Mouse (Mus musculus) C2C12 (cell line): ENCODE results near the gene Shank3. TPM values are rescaled to one million over a fixed set of nuclear protein-coding genes. Genes with fewer than 3 reads are reported as not detected.

Source experiments
- H3K27me3 ChIP-seq: one replicate; pipeline ENCODE4 v1.6.1; 2011; ENCODE audit not compliant: control insufficient read depth, insufficient read depth, insufficient read length
- H3K36me3 ChIP-seq: one replicate; pipeline ENCODE4 v1.6.1; 2011; ENCODE audit not compliant: control insufficient read depth, insufficient read depth
- H3K4me3 ChIP-seq: one replicate; pipeline ENCODE4 v1.5.1; 2011; ENCODE audit warnings: mild to moderate bottlenecking, control low read depth; ENCODE audit not compliant: poor library complexity, insufficient read depth, severe bottlenecking
- H3K79me2 ChIP-seq: one replicate; pipeline ENCODE4 v1.6.1; 2011; ENCODE audit not compliant: control insufficient read depth, insufficient read depth
- H3K79me3 ChIP-seq: one replicate; pipeline ENCODE4 v1.6.1; 2011; ENCODE audit warnings: low read depth, control low read depth
- H3ac ChIP-seq: one replicate; pipeline ENCODE3; 2011; ENCODE audit warnings: low read depth; ENCODE audit not compliant: control insufficient read depth, insufficient read length
- CEBPB ChIP-seq: IDR thresholded peaks from one replicate; pipeline ENCODE4 v1.6.1; 2011; ENCODE audit warnings: low read depth, mild to moderate bottlenecking, control low read depth, moderate library complexity
- CTCF ChIP-seq: IDR thresholded peaks from one replicate; pipeline ENCODE4 v1.5.1; 2011; ENCODE audit not compliant: control insufficient read depth, insufficient read depth, insufficient read length
- FOSL1 ChIP-seq: IDR thresholded peaks from one replicate; pipeline ENCODE4 v1.8.0; 2011; ENCODE audit warnings: mild to moderate bottlenecking, low read length; ENCODE audit not compliant: poor library complexity, insufficient read depth, severe bottlenecking
- MAX ChIP-seq: IDR thresholded peaks from one replicate; pipeline ENCODE4 v1.6.1; 2011; ENCODE audit warnings: mild to moderate bottlenecking, control low read depth
- MYOD1 ChIP-seq: IDR thresholded peaks from one replicate; pipeline ENCODE4 v1.6.1; 2011; ENCODE audit warnings: low read depth; ENCODE audit not compliant: control insufficient read depth, insufficient read length
- MYOG ChIP-seq: IDR thresholded peaks from one replicate; pipeline ENCODE4 v1.6.1; 2011; ENCODE audit not compliant: control insufficient read depth, insufficient read length; ENCODE audit errors: extremely low read depth
- USF1 ChIP-seq: IDR thresholded peaks from one replicate; pipeline ENCODE4 v1.6.1; 2011; ENCODE audit warnings: low read depth, mild to moderate bottlenecking, control low read depth, moderate library complexity
- polyA plus RNA-seq: library from polyadenylated mRNA; unstranded; fragments of >200 nt; fragmentation: generic; extraction: Trizol; gene quantifications from one replicate; pipeline ENCODE4 v1.2.1, GENCODE M21; 2012; ENCODE audit warnings: missing spikeins

Shank3 gene
- polyA plus RNA-seq, 1 experiment, result 4.0 TPM

- Histone ChIP-seq H3K36me3 (no peaks in the 10 kb centered on the region), H3K79me2 (no peaks in the 10 kb centered on the region), H3K79me3 (no peaks in the 10 kb centered on the region), H3K27me3 (peaks cover 10% of the 10 kb centered on the region), H3ac (no peak overlapping the region), H3K4me3 (no peak overlapping the region)
- TF ChIP-seq USF1, result no peak
- no peak for TF ChIP-seq MAX
- TF ChIP-seq CTCF, result no peak
- no peak for TF ChIP-seq MYOG
- TF ChIP-seq FOSL1, result no peak
- TF ChIP-seq CEBPB, result no peak
- no peak for TF ChIP-seq MYOD1
Measured at GRCm38 (mm10) chr15:89504838-89505237, 5.4 kb downstream of the Shank3 start.

GRCm38 (mm10) chr15:89507751-89508150 lies 8.3 kb downstream of the Shank3 start:
- no peak for TF ChIP-seq CEBPB
- TF ChIP-seq USF1, result no peak
- no peak for TF ChIP-seq MYOD1
- TF ChIP-seq MYOG, result no peak
- TF ChIP-seq CTCF, result no peak
- no peak for TF ChIP-seq MAX
- no peak for TF ChIP-seq FOSL1
- Histone ChIP-seq H3K79me2 (no peaks in the 10 kb centered on the region), H3K79me3 (no peaks in the 10 kb centered on the region), H3ac (no peak overlapping the region), H3K27me3 (peaks cover 10% of the 10 kb centered on the region), H3K36me3 (no peaks in the 10 kb centered on the region), H3K4me3 (no peak overlapping the region)

GRCm38 (mm10) chr15:89512679-89513078 lies 13.3 kb downstream of the Shank3 start:
- Histone ChIP-seq H3K27me3 (peaks cover 4% of the 10 kb centered on the region), H3K79me3 (no peaks in the 10 kb centered on the region), H3K36me3 (no peaks in the 10 kb centered on the region), H3ac (no peak overlapping the region), H3K79me2 (no peaks in the 10 kb centered on the region), H3K4me3 (no peak overlapping the region)
- no peak for TF ChIP-seq CEBPB
- no peak for TF ChIP-seq MAX
- no peak for TF ChIP-seq USF1
- no peak for TF ChIP-seq MYOG
- no peak for TF ChIP-seq FOSL1
- TF ChIP-seq CTCF, result no peak

- H3ac ChIP-seq, result no peak overlapping the region
- H3K79me3 ChIP-seq, result no peaks in the 10 kb centered on the region
- no peaks in the 10 kb centered on the region for H3K36me3 ChIP-seq
- TF ChIP-seq MYOG (no peak), CEBPB (no peak), CTCF (no peak), MYOD1 (no peak), USF1 (no peak), FOSL1 (no peak), MAX (no peak)
- no peak overlapping the region for H3K4me3 ChIP-seq
- H3K27me3 ChIP-seq, result peaks cover 43% of the 10 kb centered on the region
- no peaks in the 10 kb centered on the region for H3K79me2 ChIP-seq
Measured at GRCm38 (mm10) chr15:89521951-89522350, 22.5 kb downstream of the Shank3 start.

- Histone ChIP-seq H3K79me3 (no peaks in the 10 kb centered on the region), H3K79me2 (no peaks in the 10 kb centered on the region), H3ac (no peak overlapping the region), H3K27me3 (peaks cover 41% of the 10 kb centered on the region), H3K4me3 (no peak overlapping the region), H3K36me3 (no peaks in the 10 kb centered on the region)
- TF ChIP-seq CTCF (no peak), CEBPB (no peak), MYOG (no peak), MAX (no peak), MYOD1 (no peak), USF1 (no peak), FOSL1 (no peak)
Measured at GRCm38 (mm10) chr15:89522566-89523282, 23.3 kb downstream of the Shank3 start.
